Mouse (Mus musculus): ENCODE results near the gene Kif3a.

Kif3a gene

DNA sequence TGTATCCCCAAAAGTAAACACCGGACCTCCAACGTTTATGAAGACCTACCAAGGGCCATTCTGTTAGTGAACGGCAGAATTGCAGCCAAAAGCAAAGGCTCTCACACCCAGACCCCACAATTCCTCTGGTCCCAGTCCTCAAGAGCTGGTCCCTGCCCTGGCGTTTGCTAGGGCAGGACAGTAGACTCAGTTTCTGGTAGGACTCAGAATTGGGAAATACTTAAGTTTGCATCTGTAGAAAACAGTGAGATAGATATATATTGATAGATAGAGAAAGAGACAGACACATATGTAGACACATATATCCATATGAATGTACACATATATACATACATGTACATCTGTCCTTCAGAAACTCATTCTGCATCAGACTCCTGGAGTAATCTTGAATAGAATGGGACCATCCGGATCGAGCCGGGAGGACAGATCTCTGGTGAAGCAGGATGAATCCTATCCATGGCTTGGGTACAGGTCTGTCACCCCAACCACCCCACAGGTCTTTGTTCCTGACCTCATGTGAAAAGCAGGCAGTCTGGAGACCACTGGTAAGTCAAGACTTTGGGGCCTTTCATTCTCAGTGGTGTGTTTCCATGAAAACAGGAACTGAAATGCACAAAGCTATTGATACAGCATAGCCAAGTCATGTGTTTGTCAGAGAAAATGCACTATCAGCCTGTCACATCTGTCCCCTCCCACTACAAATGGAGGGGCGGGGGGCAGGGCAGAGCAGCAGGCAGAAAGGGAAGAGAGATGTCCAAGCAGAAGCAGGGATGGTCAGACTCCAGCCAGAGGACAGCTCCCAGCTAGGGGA, 49.8 kb downstream of the Kif3a start:
- DNase-seq (ENCODE audit: low spot score in 2 of 2) = no peak

DNA sequence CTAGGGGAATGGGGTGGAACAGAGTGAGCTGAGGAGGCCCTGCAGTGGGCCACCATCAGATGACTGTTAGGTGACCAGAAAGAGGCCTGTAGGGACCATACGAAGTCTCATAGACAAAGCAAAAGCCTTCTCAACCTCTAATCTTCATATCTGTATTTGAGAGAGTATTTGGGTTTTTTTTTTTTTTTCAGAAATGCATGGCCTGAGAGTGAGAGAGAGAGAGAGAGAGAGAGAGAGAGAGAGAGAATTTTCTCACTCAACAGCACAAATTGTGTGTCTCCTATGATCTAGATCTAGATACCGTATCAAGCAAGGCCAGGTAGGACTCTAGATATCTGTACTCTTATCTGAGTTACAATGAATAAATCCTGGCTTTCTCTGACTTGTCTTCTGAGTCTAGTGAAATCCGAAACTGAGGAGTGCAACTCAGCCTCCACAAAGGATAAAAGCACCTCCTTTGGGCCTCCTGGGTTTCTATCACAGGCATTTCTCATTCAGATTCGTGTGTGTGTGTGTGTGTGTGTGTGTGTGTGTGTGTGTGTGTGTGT, 50.5 kb downstream of the Kif3a start:
- no peak for DNase-seq (ENCODE audit: low spot score in 2 of 2)

DNA sequence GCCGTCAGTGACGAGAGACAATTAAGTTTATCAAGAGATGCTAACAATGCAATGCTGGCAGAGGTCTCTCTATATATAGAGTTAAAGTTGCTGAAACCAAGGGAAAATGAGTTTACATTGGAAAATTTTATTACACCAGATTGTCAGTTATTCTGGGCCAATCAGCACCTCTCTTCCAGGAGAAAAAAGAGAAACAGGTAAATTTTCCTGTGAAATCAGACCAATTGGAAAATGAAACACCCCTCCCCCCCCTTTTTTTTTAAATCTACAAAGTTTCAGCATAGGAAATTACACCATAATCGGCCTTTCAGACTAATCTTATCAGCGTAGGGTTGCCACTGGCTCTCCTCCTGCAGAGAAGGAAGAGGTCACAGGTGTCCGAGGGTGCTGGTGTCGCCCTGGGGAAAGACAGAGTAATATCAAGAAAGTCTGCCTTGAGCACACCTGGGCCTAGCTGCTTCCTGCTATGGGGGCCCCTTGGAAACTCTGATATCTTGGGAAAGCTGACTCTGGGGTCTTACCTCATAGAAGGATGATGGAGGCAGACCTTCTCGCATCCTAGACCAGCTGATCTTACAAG, 51.5 kb downstream of the Kif3a start, which contains the start of gene Il4:
Gene Il4 (minus strand): TSS at position 51 of the 580 bp plus-strand sequence.
- DNase-seq (ENCODE audit: low spot score in 2 of 2) = no peak

DNA sequence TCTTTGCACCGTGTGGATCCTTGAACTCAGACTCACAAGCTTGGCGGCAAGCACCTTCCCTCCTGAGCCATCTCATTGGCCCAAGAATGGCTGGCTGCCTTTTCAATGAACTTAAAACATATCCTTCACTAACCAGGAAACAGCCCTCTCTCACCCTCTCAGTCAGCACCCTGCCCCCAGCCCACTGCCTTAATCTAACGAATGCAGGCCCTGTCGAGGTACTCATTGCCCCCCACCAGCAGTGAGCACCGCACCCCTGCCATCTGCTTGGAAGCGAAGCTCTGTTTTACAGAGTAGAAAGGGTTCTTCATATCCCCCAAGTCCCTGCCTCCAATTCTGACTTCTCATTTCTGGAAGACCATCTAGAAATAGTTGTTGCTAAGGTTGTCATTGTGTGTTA, 52.2 kb downstream of the Kif3a start:
- no peak for DNase-seq (ENCODE audit: low spot score in 2 of 2)

DNA sequence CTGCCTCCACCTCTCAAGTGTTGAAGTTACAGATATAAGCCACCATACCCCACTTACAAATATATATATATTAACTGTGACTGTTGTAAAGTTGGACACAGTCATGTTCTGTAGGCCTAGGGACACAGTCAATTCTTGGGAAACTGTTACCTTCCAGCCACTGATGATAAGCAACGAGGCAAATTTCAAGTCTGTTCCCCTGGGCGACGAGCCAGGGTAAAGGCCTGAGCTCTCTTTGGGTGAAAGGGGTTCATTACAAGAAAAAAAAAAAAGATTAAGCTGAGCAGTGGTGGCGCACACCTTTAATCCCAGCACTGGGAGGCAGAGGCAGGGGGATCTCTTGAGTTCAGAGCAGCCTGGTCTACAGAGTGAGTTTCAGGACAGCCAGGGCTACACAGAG, 52.9 kb downstream of the Kif3a start:
- no peak for DNase-seq (ENCODE audit: low spot score in 2 of 2)

DNA sequence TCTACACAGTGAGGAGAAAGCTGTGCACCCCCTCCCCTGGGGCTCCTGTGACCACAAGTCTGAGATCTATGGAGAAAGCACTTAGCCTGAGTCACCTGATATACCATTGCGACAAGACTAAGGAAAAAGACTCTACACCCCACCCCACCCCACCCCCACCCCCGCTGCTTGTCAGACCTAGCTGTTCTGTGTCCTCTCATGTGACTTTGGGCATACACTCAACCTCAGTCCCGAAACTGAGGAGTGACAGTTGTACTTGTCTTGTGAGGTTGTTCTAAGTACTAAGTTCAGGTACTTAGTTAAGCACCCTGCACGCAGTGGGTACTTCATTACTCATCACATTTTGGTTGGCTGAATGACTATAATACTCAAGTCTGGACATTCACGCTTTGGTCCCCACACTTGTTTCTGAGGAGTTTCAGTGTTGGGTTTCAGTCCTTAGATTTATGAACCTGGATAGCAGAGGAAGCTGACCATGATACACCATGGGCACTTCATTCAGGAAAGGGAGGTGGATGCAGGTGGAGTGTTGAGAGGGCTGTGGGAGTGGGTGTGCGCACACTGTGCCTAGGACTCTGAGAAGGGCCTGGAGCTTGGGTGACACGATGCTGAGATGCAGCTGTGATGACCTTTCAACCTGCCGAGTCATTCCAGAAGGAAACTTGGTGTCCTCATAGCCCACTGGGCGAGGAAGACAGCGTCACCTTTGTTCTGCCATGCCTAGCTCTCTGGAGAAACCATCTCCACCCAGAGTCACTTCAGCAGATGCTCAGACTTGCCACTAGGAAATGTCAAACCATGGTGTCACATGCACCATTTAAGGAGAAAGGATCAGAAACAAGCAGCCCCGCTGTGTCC, 54.6 kb downstream of the Kif3a start:
- no peak for DNase-seq (ENCODE audit: low spot score in 2 of 2)

DNA sequence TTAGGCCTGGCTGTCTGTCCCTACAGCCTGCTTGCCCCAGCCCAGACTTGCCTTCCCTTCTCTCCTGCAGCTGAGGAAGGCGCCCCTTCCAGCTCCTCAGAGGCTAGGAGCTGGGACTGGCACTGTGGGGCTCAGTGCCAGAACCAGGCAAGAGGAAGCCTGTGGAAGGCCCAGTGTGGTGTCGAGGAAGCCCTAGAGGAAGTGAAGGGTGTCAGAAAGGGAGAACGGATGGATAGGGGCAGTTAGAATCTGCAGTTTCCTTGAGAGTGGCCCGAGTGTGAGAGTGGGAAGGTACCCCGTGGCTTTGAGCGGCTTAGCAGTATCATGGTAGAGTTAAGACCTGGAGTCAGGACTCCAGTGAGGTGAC, 55.2 kb downstream of the Kif3a start:
- no peak for DNase-seq (ENCODE audit: low spot score in 2 of 2)

DNA sequence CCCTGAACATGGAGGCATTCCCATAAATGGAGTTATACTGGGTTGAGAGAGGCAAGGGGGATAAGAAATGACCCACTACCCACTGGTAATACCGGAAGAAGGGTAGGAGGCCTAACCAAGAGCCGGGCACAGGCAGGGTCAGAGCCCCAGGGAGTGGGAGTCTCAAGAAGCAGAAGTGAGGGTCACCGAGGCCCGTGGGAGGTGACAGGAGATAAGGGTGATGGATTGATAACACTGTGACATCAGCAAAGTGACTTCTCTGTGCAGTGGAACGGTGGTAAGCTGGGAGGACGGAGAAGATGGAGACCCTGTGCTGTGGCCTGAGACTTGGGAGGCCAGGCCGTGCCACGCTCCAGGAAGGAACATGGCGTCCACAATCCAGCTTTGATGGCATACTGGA, 56.4 kb downstream of the Kif3a start:
- DNase-seq (ENCODE audit: low spot score in 2 of 2) = no peak

DNA sequence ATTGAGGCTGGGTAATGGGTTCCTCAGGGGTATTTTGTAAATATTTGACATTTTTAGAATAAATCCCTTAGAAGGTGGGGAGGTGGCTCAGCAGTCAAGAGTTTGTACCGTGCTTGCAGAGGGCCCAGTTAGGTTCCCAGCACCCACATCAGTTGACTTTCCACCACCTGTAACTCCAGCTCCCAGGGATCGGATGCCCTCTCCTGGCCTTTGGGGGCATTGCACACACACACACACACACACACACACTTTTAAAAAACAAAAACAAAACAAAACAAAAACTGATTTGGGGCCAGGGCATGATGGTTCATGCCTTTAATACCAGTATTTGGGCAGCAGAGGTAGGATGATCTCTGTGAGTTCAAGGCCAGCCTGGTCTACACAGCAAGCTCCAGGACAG, 56.9 kb downstream of the Kif3a start:
- no peak for DNase-seq (ENCODE audit: low spot score in 2 of 2)

DNA sequence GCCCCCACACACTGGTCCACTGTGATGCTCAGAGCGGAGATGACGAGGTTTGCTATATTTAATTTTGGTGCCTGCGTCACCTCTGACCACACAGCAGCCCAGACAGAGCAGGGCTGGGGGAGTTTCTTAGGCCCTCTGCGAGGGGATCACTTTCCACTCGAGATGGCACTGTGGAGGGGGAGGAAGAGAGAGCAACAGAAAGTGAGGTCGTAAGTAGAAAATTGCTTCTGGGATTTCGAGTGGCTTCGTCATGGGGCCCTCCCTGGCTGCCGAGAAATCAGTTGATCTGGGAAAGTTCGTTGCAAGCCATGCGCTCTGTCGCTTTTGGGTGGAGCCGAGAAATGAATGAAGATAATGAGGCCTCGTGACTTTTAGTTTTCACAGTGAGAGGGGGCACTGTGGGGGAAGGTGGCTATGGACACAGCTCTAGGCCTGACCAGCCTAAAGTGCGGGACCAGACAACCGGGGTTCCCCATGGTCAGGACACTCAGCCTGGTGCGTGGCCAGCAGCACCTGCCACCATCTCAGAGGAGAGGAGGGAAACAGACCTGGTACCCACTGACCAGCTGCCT, 59.7 kb downstream of the Kif3a start:
- DNase-seq (ENCODE audit: low spot score in 2 of 2) = no peak

DNA sequence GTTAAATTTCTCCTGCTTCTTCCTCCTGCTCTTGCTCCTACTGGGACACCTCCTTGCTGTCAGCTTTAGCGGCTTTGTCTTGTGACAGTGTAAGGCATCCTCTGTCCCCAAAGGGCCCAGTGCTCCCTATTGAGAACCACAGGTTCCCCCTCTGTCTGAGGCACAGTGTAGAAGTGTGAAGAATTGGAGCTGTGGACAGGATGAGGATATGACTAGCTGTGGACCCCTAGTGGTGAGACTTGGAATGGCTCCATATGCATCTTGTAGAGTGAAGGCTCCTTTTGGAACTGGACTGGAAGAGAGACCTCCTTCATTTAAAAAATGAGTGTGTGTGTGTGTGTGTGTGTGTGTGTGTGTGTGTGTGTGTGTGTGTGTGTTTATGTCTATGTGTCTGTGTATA, 60.7 kb downstream of the Kif3a start:
- DNase-seq (ENCODE audit: low spot score in 2 of 2) = peak; percentile 38 to 48

DNA sequence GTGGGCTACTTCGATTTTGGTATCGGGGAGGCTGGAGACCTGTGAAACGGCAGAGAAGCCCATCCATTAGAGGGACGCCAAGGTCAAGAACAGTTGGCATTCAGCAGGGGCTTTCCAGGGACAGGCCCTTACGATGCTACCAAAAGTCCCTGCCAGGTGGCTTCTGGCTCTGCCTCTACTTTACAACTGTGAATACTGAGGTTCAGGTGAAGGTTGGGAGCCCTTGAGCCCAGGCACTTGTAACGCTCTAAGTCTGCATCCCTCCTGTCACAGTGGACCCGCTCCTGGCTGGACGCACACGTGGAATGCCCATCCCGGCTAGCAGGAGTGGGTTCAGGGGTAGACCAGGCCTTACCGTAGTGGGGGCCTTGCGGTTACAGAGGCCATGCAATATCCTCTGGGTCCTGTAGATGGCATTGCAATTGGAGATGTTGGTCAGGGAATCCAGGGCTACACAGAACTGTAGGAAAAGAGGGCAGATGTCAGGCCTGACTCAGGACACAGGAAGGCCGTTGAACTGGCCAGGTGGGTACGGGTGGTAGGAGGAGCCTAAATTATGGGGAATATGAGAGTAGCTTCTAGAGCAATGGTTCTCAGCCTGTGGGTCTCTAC, 65.0 kb downstream of the Kif3a start:
- DNase-seq (ENCODE audit: low spot score in 2 of 2) = no peak

DNA sequence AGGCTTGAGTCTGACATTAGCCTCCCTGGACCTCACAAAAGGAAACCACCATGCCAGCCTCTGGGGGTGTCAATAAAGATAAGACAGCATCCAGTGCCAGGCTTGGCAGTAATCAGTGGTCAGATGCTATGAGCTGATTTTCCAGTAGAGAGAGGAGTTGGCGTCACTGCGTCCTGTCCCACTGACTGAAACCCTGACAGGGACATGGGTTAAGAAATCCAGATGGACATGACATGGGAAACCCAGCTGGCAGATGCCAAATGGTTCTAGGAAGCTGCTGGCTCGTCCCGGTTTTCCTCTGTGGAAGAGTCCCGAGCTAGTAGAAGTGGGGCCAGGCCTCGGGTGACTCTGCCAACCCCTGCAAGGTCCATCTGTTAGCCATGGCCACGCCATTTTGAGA, 66.5 kb downstream of the Kif3a start:
- DNase-seq (ENCODE audit: low spot score in 2 of 2) = no peak

DNA sequence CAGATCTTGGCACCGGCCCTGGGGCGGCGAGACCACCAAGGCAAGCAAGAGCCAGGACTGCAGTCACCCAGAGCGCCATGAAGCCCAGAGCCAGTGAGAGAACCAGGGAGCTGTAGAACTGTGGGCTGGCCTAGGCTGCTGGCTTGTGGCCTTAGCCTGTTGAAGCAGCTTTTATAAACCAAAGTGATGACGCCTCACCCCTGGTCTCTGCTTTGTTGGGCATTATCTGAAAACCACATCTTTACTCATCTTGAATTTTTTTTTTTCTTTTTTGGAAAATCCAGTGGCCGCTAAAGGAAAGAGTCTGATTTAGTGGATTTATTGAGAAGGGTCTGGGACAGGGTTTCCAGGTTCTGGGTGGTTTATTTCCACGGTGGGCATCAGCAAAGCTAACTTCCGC, 67.4 kb downstream of the Kif3a start, which contains the start of gene Il13:
Gene Il13 (minus strand): TSS at position 147 of the 400 bp plus-strand sequence.
- no peak for DNase-seq (ENCODE audit: low spot score in 2 of 2)

DNA sequence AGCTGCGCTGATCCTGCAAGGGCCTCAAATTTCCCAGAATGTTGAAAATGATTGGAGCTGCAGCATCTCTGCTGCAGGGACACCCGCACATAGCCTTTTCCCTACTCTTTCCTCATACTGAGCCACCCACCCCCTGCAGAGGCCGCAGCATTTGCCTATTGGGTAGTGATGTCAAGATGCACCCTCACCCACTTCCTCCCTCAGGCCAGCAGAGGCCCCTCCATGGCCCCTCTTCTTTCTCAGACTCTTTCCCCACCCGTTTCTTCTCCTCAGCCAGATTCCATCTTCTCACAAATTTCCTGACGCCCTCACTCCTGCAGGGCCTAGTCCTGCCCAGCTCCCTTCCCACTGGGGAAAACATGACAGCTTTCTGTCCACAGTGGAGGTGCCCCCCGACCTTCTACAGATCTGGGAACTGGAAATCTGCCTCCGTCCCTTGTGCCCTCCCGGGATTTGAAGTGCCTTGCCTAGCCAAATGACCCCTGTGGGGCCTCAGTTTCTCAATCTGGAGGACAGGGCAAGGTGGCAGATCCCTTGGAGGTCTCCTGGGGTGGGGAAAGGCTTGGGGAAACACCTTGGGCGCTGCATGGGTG, 68.5 kb downstream of the Kif3a start:
- DNase-seq (ENCODE audit: low spot score in 2 of 2) = no peak

DNA sequence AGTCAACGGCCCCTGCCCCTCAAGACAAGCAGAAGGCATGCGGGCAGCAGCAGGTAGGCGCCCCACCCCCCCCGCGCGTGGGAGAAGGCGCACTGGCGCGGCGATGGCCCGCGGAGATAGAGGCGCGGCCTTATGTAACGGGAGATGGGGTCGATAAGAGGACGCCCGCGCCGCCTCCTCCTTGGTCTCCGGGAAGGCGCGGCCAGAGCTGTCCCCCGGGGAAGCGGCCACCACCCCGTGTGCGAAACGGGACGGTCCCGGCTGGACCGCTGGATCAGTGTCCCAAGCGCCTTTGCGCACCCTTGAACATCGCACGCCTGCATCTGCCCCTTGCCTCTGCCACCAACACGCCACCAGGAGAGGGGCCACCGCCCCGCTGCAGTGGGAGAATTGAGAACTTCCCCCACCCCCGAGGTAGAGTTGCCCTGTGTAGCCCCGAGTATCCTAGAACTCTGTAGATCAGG, 69.0 kb downstream of the Kif3a start:
- peak in 1 of 2 experiments; percentile 17 for DNase-seq (ENCODE audit: low spot score in 2 of 2)

DNA sequence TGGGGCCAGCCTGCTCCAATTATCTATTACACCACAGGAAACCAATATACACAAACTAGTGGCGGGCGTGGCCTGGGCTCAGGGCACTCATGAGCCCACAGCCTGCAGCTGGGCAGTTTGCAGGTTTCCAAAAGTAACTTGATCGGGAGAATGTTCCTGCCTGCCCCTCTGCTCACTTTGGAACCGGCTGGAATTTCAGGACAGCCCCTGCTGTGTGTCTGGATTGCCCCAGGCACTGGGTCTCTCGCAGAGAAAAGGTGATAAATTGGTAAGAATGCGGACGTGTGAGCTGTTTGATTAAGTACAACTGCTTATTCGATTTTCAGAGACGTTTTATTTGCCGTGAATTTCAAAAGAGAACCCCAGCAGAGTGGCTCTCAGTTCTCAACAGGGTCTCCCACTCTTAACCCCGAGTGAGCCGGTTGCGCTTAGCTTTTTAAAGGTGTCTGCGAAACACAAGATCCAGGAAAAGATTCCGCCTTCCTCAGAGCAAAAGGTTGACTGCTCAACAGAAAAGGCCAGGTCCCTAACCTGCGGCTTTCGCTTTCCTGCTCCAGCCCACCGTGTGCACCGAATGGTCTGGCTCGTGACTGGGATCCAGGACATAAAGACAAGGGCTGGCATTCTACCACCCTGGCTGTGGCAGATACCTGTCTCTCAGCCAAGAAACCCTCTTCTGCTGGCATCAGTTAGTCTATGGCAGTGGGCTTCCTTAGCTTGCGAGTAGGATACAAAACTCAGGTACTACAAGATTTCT, 70.0 kb downstream of the Kif3a start:
- no peak for DNase-seq (ENCODE audit: low spot score in 2 of 2)

DNA sequence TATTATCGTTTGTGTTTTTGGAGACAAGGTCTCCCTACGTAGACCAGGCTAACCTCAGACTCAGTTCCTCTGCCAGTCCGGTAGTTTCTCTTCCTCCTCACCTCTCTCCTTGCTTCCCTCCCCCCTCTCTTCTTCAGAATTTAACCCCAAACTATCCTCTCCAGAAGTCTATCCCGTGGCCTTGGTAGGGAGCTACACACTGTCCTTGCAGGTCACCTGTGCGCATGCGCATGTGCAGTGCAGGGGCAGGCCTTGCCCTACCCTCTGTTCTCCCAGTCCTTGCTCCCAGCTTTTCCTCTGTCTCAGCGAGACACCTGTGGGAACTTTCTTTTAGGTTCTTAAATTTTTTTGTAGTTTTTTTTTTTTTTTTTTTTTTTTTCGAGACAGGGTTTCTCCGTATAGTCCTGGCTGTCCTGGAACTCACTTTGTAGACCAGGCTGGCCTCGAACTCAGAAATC, 70.7 kb downstream of the Kif3a start:
- DNase-seq (ENCODE audit: low spot score in 2 of 2) = no peak

DNA sequence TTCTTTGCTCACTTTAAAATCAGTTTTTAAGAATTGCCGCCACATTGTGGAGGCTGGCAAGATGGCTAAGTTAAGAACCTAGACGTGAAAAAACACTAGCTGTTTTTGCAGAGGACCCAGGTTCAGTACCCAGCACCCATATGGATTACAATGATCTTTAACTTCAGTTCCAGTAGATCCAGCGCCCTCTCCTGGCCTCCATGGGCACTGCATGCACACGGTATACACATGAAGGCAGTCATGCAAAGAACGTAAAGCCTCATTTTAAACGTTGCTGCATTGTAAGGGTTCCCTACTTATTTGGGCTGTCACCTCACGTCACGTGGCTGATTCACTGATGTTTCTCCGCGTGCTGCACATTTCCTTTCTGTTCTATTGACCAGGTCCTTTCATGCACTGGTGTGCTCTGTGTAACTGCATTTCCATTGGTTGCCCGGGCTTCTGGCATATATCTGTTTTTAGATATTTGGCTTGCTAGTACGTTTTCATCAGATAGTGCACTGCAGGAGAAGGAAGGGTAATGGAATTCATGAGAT, 75.6 kb downstream of the Kif3a start:
- no peak for DNase-seq (ENCODE audit: low spot score in 2 of 2)

DNA sequence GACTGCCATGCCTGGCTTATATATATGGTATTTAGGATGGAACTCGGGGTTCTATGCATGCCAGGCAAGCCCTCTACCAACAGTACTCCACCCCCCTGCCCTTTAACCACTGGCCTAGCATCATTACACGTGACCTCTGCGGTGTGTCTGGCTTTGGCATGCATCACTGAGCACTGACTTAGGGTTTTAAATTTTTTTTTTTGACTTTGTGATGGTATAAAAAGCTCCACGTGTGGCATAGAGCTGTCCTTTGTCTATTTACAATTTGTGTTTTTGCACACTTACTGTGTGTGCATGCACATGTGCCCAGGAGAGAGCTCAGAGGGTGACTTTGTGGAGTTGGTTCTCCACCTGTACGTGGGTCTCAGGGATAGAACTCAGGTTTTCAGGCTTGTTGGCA, 76.8 kb downstream of the Kif3a start:
- DNase-seq (ENCODE audit: low spot score in 2 of 2) = no peak

Measured in urinary bladder, adult 18-20 months (tissue).